Mouse (Mus musculus) embryonic facial prominence, embryonic 13.5 days (tissue): ENCODE measurements at regions not wholly inside any gene's neighbourhood (a gene's known extent, or its start where the extent isn't known, plus 50 kb on each side); places are given as distances from the start of the nearest gene placed in this dataset.
"Not testable (repeated sequence)": the region's sequence is repeated elsewhere in the genome, so short reads cannot be mapped to it uniquely, and the experiment has no call there.

Experiments used
- ATAC-seq: fragments of 200-750 bp; cut with Nextera tagmentation; 2 replicates; pipeline ENCODE4 v1.8.0; 2017; ENCODE audit warnings: low read depth; ENCODE audit not compliant: insufficient number of reproducible peaks, insufficient read depth, low FRiP score, low TSS enrichment
- H3K27ac ChIP-seq: fragments of 300-500 bp; sonication (generic); 2 replicates; pipeline ENCODE4 v1.5.1; 2015; ENCODE audit warnings: moderate library complexity, mild to moderate bottlenecking, inconsistent platforms
- H3K27me3 ChIP-seq: fragments of 300-500 bp; sonication (generic); 2 replicates; pipeline ENCODE4 v1.6.1; 2015; ENCODE audit warnings: mild to moderate bottlenecking, inconsistent platforms
- H3K36me3 ChIP-seq: fragments of 300-500 bp; sonication (generic); 2 replicates; pipeline ENCODE4 v1.6.1; 2015; ENCODE audit warnings: mild to moderate bottlenecking, inconsistent platforms
- H3K4me1 ChIP-seq: fragments of 300-500 bp; sonication (generic); 2 replicates; pipeline ENCODE4 v1.6.1; 2015; ENCODE audit warnings: inconsistent platforms
- H3K4me2 ChIP-seq: fragments of 300-500 bp; sonication (generic); 2 replicates; pipeline ENCODE4 v1.6.1; 2015; ENCODE audit warnings: moderate library complexity, mild to moderate bottlenecking, inconsistent platforms
- H3K4me3 ChIP-seq: fragments of 300-500 bp; sonication (generic); 2 replicates; pipeline ENCODE4 v1.5.1; 2015; ENCODE audit warnings: mild to moderate bottlenecking, inconsistent platforms
- H3K9ac ChIP-seq: fragments of 300-500 bp; sonication (generic); 2 replicates; pipeline ENCODE4 v1.6.1; 2015; ENCODE audit warnings: mild to moderate bottlenecking, inconsistent platforms
- H3K9me3 ChIP-seq: fragments of 300-500 bp; sonication (generic); 2 replicates; pipeline ENCODE4 v1.6.1; 2016; ENCODE audit warnings: inconsistent platforms
- WGBS: fragments of 180-500 bp; shearing (Covaris S2); methylation state at CpG from one replicate; pipeline ENCODE4 v1.1.7; 2015; ENCODE audit warnings: mixed read lengths; 5-methylcytosine and 5-hydroxymethylcytosine counted together

GRCm38 (mm10) chr16:58179981-58180380 is 228.3 kb upstream of the Dcbld2 start:
- not testable (repeated sequence) for H3K9ac ChIP-seq, H3K27ac ChIP-seq, H3K9me3 ChIP-seq, H3K27me3 ChIP-seq, ATAC-seq, H3K36me3 ChIP-seq, H3K4me1 ChIP-seq, H3K4me3 ChIP-seq, H3K4me2 ChIP-seq

GRCm38 (mm10) chr16:58194619-58195497 is 213.4 kb upstream of the Dcbld2 start:
- Histone ChIP-seq H3K27me3 (no peaks in the 10 kb centered on the region), H3K27ac (no peak overlapping the region), H3K4me3 (no peak overlapping the region), H3K9ac (no peak overlapping the region), H3K4me1 (no peaks in the 10 kb centered on the region), H3K4me2 (no peak overlapping the region), H3K9me3 (no peaks in the 10 kb centered on the region), H3K36me3 (no peaks in the 10 kb centered on the region)
- WGBS = 82% methylated on average over 5 of the region's 5 CpGs
- ATAC-seq = no peak

- H3K4me2 ChIP-seq = no peak overlapping the region
- no peaks in the 10 kb centered on the region for H3K4me1 ChIP-seq
- no peak overlapping the region for H3K27ac ChIP-seq
- H3K4me3 ChIP-seq = no peak overlapping the region
- no peaks in the 10 kb centered on the region for H3K36me3 ChIP-seq
- ATAC-seq = no peak
- WGBS = 76% methylated on average over 2 of the region's 2 CpGs
- H3K27me3 ChIP-seq = no peaks in the 10 kb centered on the region
- no peaks in the 10 kb centered on the region for H3K9me3 ChIP-seq
- no peak overlapping the region for H3K9ac ChIP-seq
These were observed 196.4 kb upstream of the Dcbld2 start for GRCm38 (mm10) chr16:58211872-58212271.

DNA sequence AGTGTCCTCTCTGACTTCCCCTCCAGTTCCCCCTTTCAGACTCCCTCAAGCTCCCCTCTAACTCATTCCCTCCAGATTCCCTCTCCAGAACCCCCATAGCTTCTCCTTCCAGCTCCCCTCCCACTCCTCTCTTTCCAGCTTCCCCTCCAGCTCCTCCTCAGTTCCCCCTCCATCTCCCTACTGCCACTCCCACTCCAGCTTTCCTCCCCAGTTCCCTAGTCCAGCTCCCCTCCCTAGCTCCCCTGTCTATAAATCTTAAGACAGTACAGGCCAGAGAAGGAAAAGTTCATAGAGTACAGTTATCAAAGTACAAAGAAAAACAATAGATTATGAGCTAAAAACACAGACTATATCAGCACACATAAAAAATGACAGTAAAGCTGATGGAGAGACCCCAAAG is 173.6 kb upstream of the Dcbld2 start:
- Histone ChIP-seq H3K4me1 (no peaks in the 10 kb centered on the region; the same call in 1 of the 2 replicates), H3K27ac (no peak overlapping the region), H3K9ac (no peak overlapping the region), H3K27me3 (no peaks in the 10 kb centered on the region), H3K4me3 (no peak overlapping the region), H3K4me2 (no peak overlapping the region), H3K9me3 (no peaks in the 10 kb centered on the region), H3K36me3 (no peaks in the 10 kb centered on the region)
- ATAC-seq = no peak

GRCm38 (mm10) chr16:58236857-58237256 is 171.4 kb upstream of the Dcbld2 start:
- H3K4me1 ChIP-seq = no peaks in the 10 kb centered on the region; the same call in 1 of the 2 replicates

GRCm38 (mm10) chr16:58276281-58276680 is 132.0 kb upstream of the Dcbld2 start:
- WGBS = 88% methylated on average over 3 of the region's 3 CpGs
- no peaks in the 10 kb centered on the region for H3K36me3 ChIP-seq
- H3K9me3 ChIP-seq = no peaks in the 10 kb centered on the region
- no peak for ATAC-seq
- no peak overlapping the region for H3K4me3 ChIP-seq
- no peak overlapping the region for H3K9ac ChIP-seq
- H3K4me1 ChIP-seq = no peaks in the 10 kb centered on the region
- no peak overlapping the region for H3K4me2 ChIP-seq
- H3K27ac ChIP-seq = no peak overlapping the region
- H3K27me3 ChIP-seq = no peaks in the 10 kb centered on the region

More at GRCm38 (mm10) chr16:58236857-58237256, 171.4 kb upstream of the Dcbld2 start:
- Histone ChIP-seq H3K4me2 (no peak overlapping the region), H3K27ac (no peak overlapping the region), H3K9ac (no peak overlapping the region), H3K27me3 (no peaks in the 10 kb centered on the region), H3K4me3 (no peak overlapping the region), H3K9me3 (no peaks in the 10 kb centered on the region), H3K36me3 (no peaks in the 10 kb centered on the region)
- 89% methylated on average over 1 of the region's 1 CpGs for WGBS
- ATAC-seq = no peak

DNA sequence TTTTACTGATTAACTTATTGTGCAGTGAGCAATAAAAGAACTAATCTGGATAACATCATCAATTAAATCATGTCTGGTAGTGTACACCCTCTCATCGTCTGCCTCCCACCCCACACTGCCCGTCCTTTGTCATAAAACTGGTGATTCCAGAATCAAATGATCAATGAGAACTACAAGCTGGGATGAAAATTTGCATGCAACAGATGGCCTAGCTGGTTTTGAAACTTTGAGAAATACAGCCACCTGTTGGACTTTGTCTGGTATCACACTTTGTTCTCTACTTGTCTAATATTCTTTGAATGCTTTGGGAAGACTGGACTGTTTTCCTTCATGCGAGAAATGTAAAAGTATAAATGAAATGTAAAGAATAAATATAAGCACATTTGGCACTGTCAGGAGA is 126.8 kb upstream of the Dcbld2 start:
- H3K9ac ChIP-seq = no peak overlapping the region
- H3K9me3 ChIP-seq = no peaks in the 10 kb centered on the region
- H3K4me1 ChIP-seq = no peaks in the 10 kb centered on the region
- no peak overlapping the region for H3K4me3 ChIP-seq
- no peaks in the 10 kb centered on the region for H3K27me3 ChIP-seq
- WGBS = 32% methylated on average over 3 of the region's 3 CpGs
- no peak for ATAC-seq
- H3K36me3 ChIP-seq = no peaks in the 10 kb centered on the region
- no peak overlapping the region for H3K27ac ChIP-seq
- H3K4me2 ChIP-seq = no peak overlapping the region

DNA sequence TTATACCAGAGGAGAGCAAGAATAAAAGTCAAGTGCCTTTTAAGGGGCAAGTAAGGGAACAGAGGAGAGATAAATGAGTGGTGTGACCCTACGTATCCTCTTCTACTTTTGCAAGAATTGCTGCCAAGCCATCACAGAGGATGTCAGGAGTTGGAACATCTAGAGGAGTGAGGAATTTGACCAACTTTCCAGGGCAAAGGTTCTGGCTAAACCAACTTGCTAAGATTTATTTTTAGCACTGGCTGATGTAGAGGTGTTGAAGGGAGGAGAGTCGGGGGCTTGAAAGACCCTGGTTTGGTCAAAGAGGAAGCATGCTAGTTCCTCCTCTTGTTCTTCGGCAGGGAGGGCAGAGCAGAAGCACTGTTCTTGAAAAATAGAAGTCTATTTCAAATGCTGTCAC is 113.8 kb upstream of the Dcbld2 start:
- Histone ChIP-seq H3K9ac (no peak overlapping the region), H3K4me1 (no peaks in the 10 kb centered on the region), H3K9me3 (no peaks in the 10 kb centered on the region), H3K4me2 (no peak overlapping the region), H3K27me3 (no peaks in the 10 kb centered on the region), H3K4me3 (no peak overlapping the region), H3K36me3 (no peaks in the 10 kb centered on the region), H3K27ac (no peak overlapping the region)
- ATAC-seq = no peak
- 90% methylated on average over 3 of the region's 3 CpGs for WGBS

- H3K27ac ChIP-seq = no peak overlapping the region
- H3K36me3 ChIP-seq = no peaks in the 10 kb centered on the region
- H3K9me3 ChIP-seq = no peaks in the 10 kb centered on the region
- H3K27me3 ChIP-seq = no peaks in the 10 kb centered on the region
- no peak overlapping the region for H3K4me3 ChIP-seq
- no peaks in the 10 kb centered on the region for H3K4me1 ChIP-seq
- ATAC-seq = no peak
- no peak overlapping the region for H3K4me2 ChIP-seq
- no peak overlapping the region for H3K9ac ChIP-seq
- 60% methylated on average over 1 of the region's 1 CpGs for WGBS
These were observed 113.1 kb upstream of the Dcbld2 start for GRCm38 (mm10) chr16:58295128-58295527.

DNA sequence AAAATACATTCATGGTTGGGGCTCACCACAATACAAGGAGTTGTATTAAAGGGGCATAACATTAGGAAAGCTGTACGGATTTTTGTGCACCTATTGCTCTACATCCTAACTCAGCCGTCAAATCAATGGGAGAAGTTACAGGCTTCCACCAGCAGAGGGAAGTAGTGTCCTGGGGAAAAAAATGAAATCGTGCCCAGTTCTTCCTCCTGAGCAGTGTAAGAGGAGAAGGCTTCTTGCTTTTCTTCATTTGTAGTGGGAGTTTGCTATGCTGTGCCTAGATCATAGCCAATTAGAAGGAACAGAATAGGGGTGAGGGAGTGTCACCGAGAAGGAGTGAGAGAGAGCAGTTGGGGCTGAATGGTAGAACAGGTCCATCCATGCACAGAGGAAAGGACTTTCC is 108.7 kb upstream of the Dcbld2 start:
- no peaks in the 10 kb centered on the region for H3K36me3 ChIP-seq
- H3K27me3 ChIP-seq = no peaks in the 10 kb centered on the region
- no peaks in the 10 kb centered on the region for H3K4me1 ChIP-seq
- H3K9ac ChIP-seq = no peak overlapping the region
- no peak overlapping the region for H3K4me3 ChIP-seq
- WGBS = 18% methylated on average over 4 of the region's 4 CpGs
- H3K27ac ChIP-seq = no peak overlapping the region
- no peak overlapping the region for H3K4me2 ChIP-seq
- ATAC-seq = peak; percentile 56; the same call in 1 of the 2 replicates
- no peaks in the 10 kb centered on the region for H3K9me3 ChIP-seq

DNA sequence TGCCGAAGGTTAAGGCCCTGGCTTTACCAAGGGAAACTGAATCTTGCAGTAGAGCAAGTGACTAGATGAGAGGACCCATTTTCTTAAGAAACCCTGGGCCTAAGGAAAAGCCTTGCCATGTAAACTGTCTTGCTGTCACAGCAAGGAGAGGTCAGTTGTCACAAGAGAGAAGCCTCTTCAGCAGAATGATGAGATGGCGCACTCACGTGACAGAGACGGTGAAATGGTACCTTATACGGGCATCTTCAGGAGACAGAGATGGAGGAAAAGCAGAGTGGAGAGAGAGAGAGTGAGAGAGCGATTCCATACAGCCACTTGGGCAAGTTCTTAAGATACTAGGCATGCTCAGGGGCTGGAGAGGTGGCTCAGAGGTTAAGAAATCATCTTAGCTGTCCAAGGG is 108.1 kb upstream of the Dcbld2 start:
- Histone ChIP-seq H3K36me3 (no peaks in the 10 kb centered on the region), H3K27ac (no peak overlapping the region), H3K4me3 (no peak overlapping the region), H3K27me3 (no peaks in the 10 kb centered on the region), H3K9me3 (no peaks in the 10 kb centered on the region), H3K4me1 (no peaks in the 10 kb centered on the region), H3K9ac (no peak overlapping the region), H3K4me2 (no peak overlapping the region)
- no peak for ATAC-seq
- WGBS = 87% methylated on average over 6 of the region's 6 CpGs

DNA sequence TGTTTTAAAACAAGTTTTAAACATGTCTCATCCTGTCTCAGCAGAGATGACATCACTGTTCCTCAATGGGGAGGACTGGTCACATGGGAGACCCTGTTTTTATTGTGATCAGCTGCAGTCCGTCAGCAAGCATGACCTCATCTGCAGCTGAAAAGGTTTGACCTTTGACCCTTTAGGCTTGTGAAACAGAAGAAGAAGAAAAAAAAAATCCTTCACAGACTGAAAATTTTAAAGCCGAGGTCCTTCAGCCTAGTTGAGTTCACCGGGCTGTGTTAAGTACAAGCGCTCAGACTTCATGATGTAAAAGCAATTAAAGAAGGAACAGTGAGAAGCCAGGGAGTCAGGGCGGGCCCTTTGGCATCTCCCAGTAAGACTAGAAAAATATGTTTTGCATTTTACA is 104.7 kb upstream of the Dcbld2 start:
- H3K9me3 ChIP-seq = no peaks in the 10 kb centered on the region
- H3K36me3 ChIP-seq = no peaks in the 10 kb centered on the region
- no peak for ATAC-seq
- H3K4me2 ChIP-seq = no peak overlapping the region
- H3K9ac ChIP-seq = no peak overlapping the region
- no peak overlapping the region for H3K27ac ChIP-seq
- no peak overlapping the region for H3K4me3 ChIP-seq
- H3K27me3 ChIP-seq = no peaks in the 10 kb centered on the region
- H3K4me1 ChIP-seq = no peaks in the 10 kb centered on the region
- WGBS = 32% methylated on average over 5 of the region's 5 CpGs
